Mouse (Mus musculus): ENCODE measurements at regions not wholly inside any gene's neighbourhood (a gene's known extent, or its start where the extent isn't known, plus 50 kb on each side); places are given as distances from the start of the nearest gene placed in this dataset.
"Not testable (repeated sequence)": the region's sequence is repeated elsewhere in the genome, so short reads cannot be mapped to it uniquely, and the experiment has no call there.

GRCm38 (mm10) chr16:50783784-50784650, 193.1 kb upstream of the Ccdc54 start:
- in situ Hi-C loops (cut with MboI; ENCODE audit: unreplicated experiment in 2 of 2): no loop called here

DNA sequence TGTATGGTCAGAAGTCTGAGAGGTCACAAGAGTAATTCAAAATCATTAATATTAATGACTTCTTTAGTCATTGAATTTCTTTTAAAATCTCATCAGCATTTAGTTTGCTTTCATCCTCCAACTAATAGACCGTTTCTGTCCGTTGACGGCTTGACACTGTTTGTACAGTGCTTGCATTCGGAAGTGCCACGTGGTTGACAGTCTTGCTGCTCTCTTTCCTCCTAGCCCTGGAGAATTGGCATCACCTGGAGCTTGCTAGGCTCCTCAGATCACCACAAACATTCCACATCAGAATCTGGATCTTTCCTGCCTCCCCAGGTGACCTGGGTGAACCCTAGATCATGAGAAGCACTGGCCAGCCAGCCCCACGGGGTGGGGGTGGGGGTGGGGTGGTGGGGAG, 192.3 kb upstream of the Ccdc54 start:
- in situ Hi-C loops (cut with MboI; ENCODE audit: unreplicated experiment in 2 of 2): no loop called here

GRCm38 (mm10) chr16:50779030-50779784, 188.3 kb upstream of the Ccdc54 start:
- in situ Hi-C loops (cut with MboI; ENCODE audit: unreplicated experiment in 2 of 2): no loop called here

GRCm38 (mm10) chr16:50774699-50775098, 183.7 kb upstream of the Ccdc54 start:
- in situ Hi-C loops (cut with MboI; ENCODE audit: unreplicated experiment in 2 of 2): not testable (repeated sequence)

DNA sequence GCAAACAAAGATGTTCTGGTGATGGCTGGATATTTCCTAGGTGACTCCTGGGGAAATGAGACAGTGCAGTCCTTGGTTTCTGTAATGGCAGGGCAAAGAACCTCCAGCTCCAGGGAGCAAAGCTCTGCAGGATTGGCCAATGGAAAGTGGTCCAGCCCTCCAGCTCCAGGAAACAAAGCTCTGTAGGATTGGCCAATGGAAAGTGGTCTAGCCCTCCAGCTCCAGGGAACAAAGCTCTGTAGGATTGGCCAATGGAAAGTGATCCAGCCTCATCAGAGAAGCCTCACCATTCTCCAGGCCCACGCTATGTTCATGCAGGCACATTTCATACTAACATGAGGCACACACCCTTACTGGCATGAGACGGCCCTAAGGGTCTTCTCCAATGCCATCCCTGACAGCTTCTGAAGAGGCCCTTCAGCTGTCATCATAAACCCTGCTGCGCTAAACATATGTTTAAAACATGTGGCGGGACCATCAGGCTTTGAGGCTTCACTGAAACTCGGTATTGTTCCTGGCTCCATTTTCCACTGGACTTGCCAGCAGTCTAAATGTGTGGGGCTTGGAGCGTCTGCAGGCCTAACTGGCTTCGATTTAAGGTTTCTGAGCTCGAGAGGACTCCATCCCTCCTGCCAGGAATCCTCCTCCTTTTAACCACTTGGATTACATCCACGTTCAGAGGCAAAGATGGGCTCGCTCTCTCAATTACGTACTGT, 175.3 kb upstream of the Ccdc54 start:
- in situ Hi-C loops (cut with MboI; ENCODE audit: unreplicated experiment in 2 of 2): no loop called here

GRCm38 (mm10) chr16:50762096-50762495, 171.1 kb upstream of the Ccdc54 start:
- in situ Hi-C loops (cut with MboI; ENCODE audit: unreplicated experiment in 2 of 2): no loop called here

DNA sequence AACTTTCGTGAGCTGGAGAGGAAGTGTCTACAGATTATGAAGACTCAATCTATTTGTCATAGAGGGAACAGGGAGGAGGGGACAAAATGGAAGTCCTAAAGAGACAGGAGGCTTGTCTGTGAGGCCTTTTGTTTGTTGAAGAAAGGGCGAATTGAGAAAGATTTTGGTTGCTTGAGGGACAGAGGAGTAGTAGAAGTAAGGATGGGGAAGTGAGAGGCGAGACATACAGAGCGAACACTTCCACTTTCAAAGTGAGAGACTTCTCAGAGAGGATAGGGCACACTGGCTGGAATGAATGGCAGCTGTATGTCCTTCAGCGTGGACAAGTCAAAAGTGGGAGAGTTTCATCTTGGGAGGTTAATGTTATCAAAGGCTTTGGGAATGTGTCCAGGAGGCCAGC, 169.0 kb upstream of the Ccdc54 start:
- in situ Hi-C loops (cut with MboI; ENCODE audit: unreplicated experiment in 2 of 2): loop anchor here (5.0 to 10.0 kb wide), 3 partner anchors 1475 to 1598 kb away; no protein-coding TSS in a partner anchor

DNA sequence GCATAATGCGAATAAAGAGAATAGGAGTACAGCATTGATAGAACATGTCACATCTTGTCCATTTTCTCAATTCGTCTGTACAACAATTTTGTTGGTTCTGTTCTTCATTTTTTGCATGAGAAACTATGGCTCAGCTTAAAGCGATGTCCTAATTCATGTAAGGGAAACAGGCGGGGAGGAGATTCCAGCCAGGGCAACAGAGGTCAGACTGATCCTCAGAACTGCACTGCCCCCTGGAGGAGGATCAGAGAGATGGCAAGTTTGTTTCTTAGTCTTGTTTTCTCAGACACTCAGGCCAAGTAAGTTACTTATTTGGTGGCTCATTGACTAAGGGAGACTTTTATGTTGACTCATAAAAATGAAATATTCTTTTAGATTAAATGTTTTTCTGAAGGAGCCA, 165.7 kb upstream of the Ccdc54 start:
- in situ Hi-C loops (cut with MboI; ENCODE audit: unreplicated experiment in 2 of 2): loop anchor here (5.0 to 10.0 kb wide), 3 partner anchors 1472 to 1594 kb away; no protein-coding TSS in a partner anchor

GRCm38 (mm10) chr16:50753612-50754389, 162.8 kb upstream of the Ccdc54 start:
- in situ Hi-C loops (cut with MboI; ENCODE audit: unreplicated experiment in 2 of 2): loop anchor here in 1 of 2 experiments (10.0 kb wide), 2 partner anchors 1469 to 1589 kb away; no protein-coding TSS in a partner anchor

DNA sequence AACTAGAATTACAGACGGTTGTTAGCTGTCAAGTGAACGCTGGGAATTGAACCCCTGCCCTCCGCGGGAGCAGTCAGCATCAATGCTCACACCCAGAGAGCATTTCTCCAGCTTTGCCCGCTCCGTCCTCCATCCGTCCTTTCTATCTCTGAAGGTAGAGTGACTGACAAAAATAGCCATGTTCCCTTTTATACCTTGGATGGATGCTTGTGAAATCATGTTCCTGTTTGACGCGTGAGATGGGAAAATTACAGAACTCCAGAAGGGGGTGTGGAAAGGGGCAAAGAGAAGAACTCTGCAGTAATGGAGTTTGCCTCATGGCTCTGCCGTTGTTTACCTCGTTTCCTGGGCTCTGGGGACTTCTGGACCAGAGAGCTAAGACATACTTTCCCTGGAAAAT, 162.1 kb upstream of the Ccdc54 start:
- in situ Hi-C loops (cut with MboI; ENCODE audit: unreplicated experiment in 2 of 2): loop anchor here in 1 of 2 experiments (10.0 kb wide), 2 partner anchors 1468 to 1588 kb away; no protein-coding TSS in a partner anchor

DNA sequence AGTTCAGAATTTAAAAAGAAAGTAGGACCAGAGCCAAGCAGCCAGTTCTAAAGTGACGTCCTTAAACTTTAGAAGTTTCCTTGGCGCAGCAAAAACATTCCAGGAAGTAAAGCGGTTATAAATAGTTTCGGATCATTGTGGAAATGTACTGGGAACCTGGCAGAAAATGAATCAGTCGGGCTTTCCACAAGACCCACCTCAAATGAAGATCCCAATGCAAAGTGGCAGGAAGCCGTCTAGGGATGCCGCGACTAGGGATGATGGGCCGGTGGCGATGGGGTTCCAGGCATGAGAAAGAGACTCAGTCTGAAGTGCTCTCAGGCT, 161.3 kb upstream of the Ccdc54 start:
- in situ Hi-C loops (cut with MboI; ENCODE audit: unreplicated experiment in 2 of 2): loop anchor here in 1 of 2 experiments (10.0 kb wide), 2 partner anchors 1467 to 1587 kb away; no protein-coding TSS in a partner anchor

- in situ Hi-C loops (cut with MboI; ENCODE audit: unreplicated experiment in 2 of 2): loop anchor here in 1 of 2 experiments (10.0 kb wide), 2 partner anchors 1467 to 1587 kb away; no protein-coding TSS in a partner anchor
Observed at GRCm38 (mm10) chr16:50751495-50752276, 160.7 kb upstream of the Ccdc54 start.

- in situ Hi-C loops (cut with MboI; ENCODE audit: unreplicated experiment in 2 of 2): loop anchor here (10.0 to 25.0 kb wide), 6 partner anchors 710 to 1735 kb away; no protein-coding TSS in a partner anchor
Observed at GRCm38 (mm10) chr16:50747698-50748097, 156.7 kb upstream of the Ccdc54 start.

GRCm38 (mm10) chr16:50745723-50746122, 154.8 kb upstream of the Ccdc54 start:
- in situ Hi-C loops (cut with MboI; ENCODE audit: unreplicated experiment in 2 of 2): loop anchor here (10.0 to 25.0 kb wide), 6 partner anchors 708 to 1733 kb away; no protein-coding TSS in a partner anchor

GRCm38 (mm10) chr16:50737396-50737843, 146.5 kb upstream of the Ccdc54 start:
- in situ Hi-C loops (cut with MboI; ENCODE audit: unreplicated experiment in 2 of 2): loop anchor here (5.0 to 25.0 kb wide), 20 partner anchors 205 to 1725 kb away; partner anchors contain the start of gene Bbx (in 1 of the 2)

- in situ Hi-C loops (cut with MboI; ENCODE audit: unreplicated experiment in 2 of 2): loop anchor here (5.0 to 25.0 kb wide), 20 partner anchors 204 to 1724 kb away; partner anchors contain the start of gene Bbx (in 1 of the 2)
Observed at GRCm38 (mm10) chr16:50736151-50737047, 145.4 kb upstream of the Ccdc54 start.

- in situ Hi-C loops (cut with MboI; ENCODE audit: unreplicated experiment in 2 of 2): loop anchor here (5.0 to 25.0 kb wide), 15 partner anchors 209 to 1721 kb away; partner anchors contain the start of gene Bbx (in 2 of the 2)
Observed at GRCm38 (mm10) chr16:50733359-50733758, 142.4 kb upstream of the Ccdc54 start.

All from v-Abl transformed pro-B cells (cell line).